17 mouse cellular contexts compared by ENCODE assay signal in genomic region chr1:24097541-24097940, GRCm38 (mm10). TPM values are rescaled to one million over a fixed set of nuclear protein-coding genes. Genes with fewer than 3 reads are reported as not detected.
A peak's percentile ranks its signal among the peaks of the same experiment; 100 is the strongest.
DNase-seq lines count a peak whose midpoint lies in the region; ATAC-seq and TF ChIP-seq lines count a peak whose summit lies in the region.
"Had no signal": no experiment of that assay in that cellular context is flagged by ENCODE, and none has a peak within 500 bp of the region (broad histone marks: within the 10 kb centered on the region; RNA-seq: fewer than 3 reads in every experiment).

No protein-coding gene starts in this region.

- no peaks in the 10 kb centered on the region for H3K9me3 ChIP-seq in hindbrain, embryonic 13.5 days
- H3K9me3 ChIP-seq in hindbrain, embryonic 10.5 days, result no peaks in the 10 kb centered on the region
- no peaks in the 10 kb centered on the region for H3K9me3 ChIP-seq in embryonic facial prominence, embryonic 12.5 days
- H3K9me3 ChIP-seq in intestine, postnatal 0 days (ENCODE audit: control insufficient read depth), result no peaks in the 10 kb centered on the region
- no peaks in the 10 kb centered on the region for H3K9me3 ChIP-seq in neural tube, embryonic 14.5 days (ENCODE audit: control insufficient read depth, low read length)
- H3K9me3 ChIP-seq: heart, embryonic 15.5 days had no signal

- H3K27me3 ChIP-seq in hindbrain, embryonic 13.5 days, result no peaks in the 10 kb centered on the region
- no peaks in the 10 kb centered on the region for H3K27me3 ChIP-seq in hindbrain, embryonic 10.5 days (ENCODE audit: insufficient read depth, poor library complexity, severe bottlenecking)
- H3K27me3 ChIP-seq in embryonic facial prominence, embryonic 12.5 days, result no peaks in the 10 kb centered on the region
- no peaks in the 10 kb centered on the region for H3K27me3 ChIP-seq in intestine, postnatal 0 days (replicated peaks; ENCODE audit: control insufficient read depth, insufficient read depth, low read length)
- no peaks in the 10 kb centered on the region for H3K27me3 ChIP-seq in neural tube, embryonic 14.5 days (ENCODE audit: control insufficient read depth, insufficient read depth, low read length)
- H3K27me3 ChIP-seq: heart, embryonic 15.5 days had no signal

- no peak for TF ChIP-seq CTCF in intestine, postnatal 0 days (IDR thresholded peaks at IDR 0.05; ENCODE audit: low read depth)

- no peaks in the 10 kb centered on the region for H3K36me3 ChIP-seq in hindbrain, embryonic 13.5 days
- H3K36me3 ChIP-seq in hindbrain, embryonic 10.5 days, result no peaks in the 10 kb centered on the region
- H3K36me3 ChIP-seq in embryonic facial prominence, embryonic 12.5 days, result no peaks in the 10 kb centered on the region
- H3K36me3 ChIP-seq in intestine, postnatal 0 days (ENCODE audit: control insufficient read depth, insufficient read depth), result no peaks in the 10 kb centered on the region
- no peaks in the 10 kb centered on the region for H3K36me3 ChIP-seq in neural tube, embryonic 14.5 days (ENCODE audit: control insufficient read depth, insufficient read depth, low read length)
- H3K36me3 ChIP-seq: heart, embryonic 15.5 days had no signal

- 0 out of 2 replicates have a peak overlapping the region, but pooled peaks have one; percentile 15 for H3K4me2 ChIP-seq in hindbrain, embryonic 13.5 days
- H3K4me2 ChIP-seq in embryonic facial prominence, embryonic 12.5 days (replicated peaks), result 0 out of 2 replicates have a peak overlapping the region, but pooled peaks have one; percentile 5
- peak overlapping the region; percentile 73 for H3K4me2 ChIP-seq in intestine, postnatal 0 days (replicated peaks; ENCODE audit: low read depth)
- 0 out of 2 replicates have a peak overlapping the region, but pooled peaks have one; percentile 20 for H3K4me2 ChIP-seq in neural tube, embryonic 14.5 days (ENCODE audit: low read depth, low read length)
- H3K4me2 ChIP-seq: heart, embryonic 15.5 days; midbrain, embryonic 11.5 days had no signal

- H3K27ac ChIP-seq in hindbrain, embryonic 13.5 days, result no peak overlapping the region
- H3K27ac ChIP-seq in hindbrain, embryonic 10.5 days, result no peak overlapping the region
- H3K27ac ChIP-seq in embryonic facial prominence, embryonic 12.5 days, result no peak overlapping the region
- 0 out of 2 replicates have a peak overlapping the region, but pooled peaks have one; percentile 21 for H3K27ac ChIP-seq in intestine, postnatal 0 days (ENCODE audit: low read depth, low read length)
- H3K27ac ChIP-seq in neural tube, embryonic 14.5 days (ENCODE audit: low read depth, low read length), result no peak overlapping the region
- H3K27ac ChIP-seq: heart, embryonic 15.5 days had no signal

- no peak overlapping the region for H3K9ac ChIP-seq in hindbrain, embryonic 13.5 days
- no peak overlapping the region for H3K9ac ChIP-seq in embryonic facial prominence, embryonic 12.5 days
- H3K9ac ChIP-seq in intestine, postnatal 0 days (ENCODE audit: low read depth, low read length), result no peak overlapping the region
- H3K9ac ChIP-seq in neural tube, embryonic 14.5 days (replicated peaks; ENCODE audit: low read depth, low read length), result no peak overlapping the region
- H3K9ac ChIP-seq: heart, embryonic 15.5 days had no signal

- ATAC-seq in hindbrain, embryonic 13.5 days (ENCODE audit: low FRiP score), result no peak
- no peak for ATAC-seq in embryonic facial prominence, embryonic 12.5 days (ENCODE audit: insufficient number of reproducible peaks, insufficient read depth, low FRiP score, low TSS enrichment)
- no peak for ATAC-seq in intestine, postnatal 0 days
- ATAC-seq in neural tube, embryonic 14.5 days (ENCODE audit: low read depth), result no peak
- ATAC-seq: activated CD4-positive, CD25-positive, alpha-beta regulatory T cell, adult 4 months had no signal

- H3K4me3 ChIP-seq in hindbrain, embryonic 13.5 days, result no peak overlapping the region
- H3K4me3 ChIP-seq in hindbrain, embryonic 10.5 days, result no peak overlapping the region
- H3K4me3 ChIP-seq in embryonic facial prominence, embryonic 12.5 days, result no peak overlapping the region
- peak overlapping the region; percentile 1; the same call in 1 of the 2 replicates for H3K4me3 ChIP-seq in intestine, postnatal 0 days (ENCODE audit: low read depth, low read length)
- no peak overlapping the region for H3K4me3 ChIP-seq in neural tube, embryonic 14.5 days (ENCODE audit: low read depth, low read length)
- H3K4me3 ChIP-seq: erythroblast, embryonic 14.5 days; heart, embryonic 15.5 days had no signal

- peaks cover 18% of the 10 kb centered on the region for H3K4me1 ChIP-seq in hindbrain, embryonic 13.5 days (replicated peaks)
- H3K4me1 ChIP-seq in hindbrain, embryonic 10.5 days (replicated peaks), result peaks cover 21% of the 10 kb centered on the region
- peaks cover 9% of the 10 kb centered on the region for H3K4me1 ChIP-seq in embryonic facial prominence, embryonic 12.5 days
- H3K4me1 ChIP-seq in intestine, postnatal 0 days (replicated peaks; ENCODE audit: control insufficient read depth, insufficient read depth, low read length), result no peaks in the 10 kb centered on the region
- H3K4me1 ChIP-seq in neural tube, embryonic 14.5 days (ENCODE audit: control insufficient read depth, insufficient read depth, low read length), result peaks cover 10% of the 10 kb centered on the region; the same call in 1 of the 2 replicates

- no peak for DNase-seq in hindbrain, embryonic 10.5 days (ENCODE audit: low spot score)
- no peak for DNase-seq in T-cell, adult 2 months (ENCODE audit: low spot score)
- no peak for DNase-seq in adrenal gland, postnatal 10 days
- no peak for DNase-seq in kidney, adult 9 months
- DNase-seq: cerebellum, adult 18-20 months; kidney, adult 11 months; lung, postnatal 14 days; thymus, postnatal 14 days had no signal

- WGBS in hindbrain, embryonic 13.5 days, result 38% methylated on average over 8 of the region's 8 CpGs
- 62% methylated on average over 8 of the region's 8 CpGs for WGBS in hindbrain, embryonic 10.5 days
- 62% methylated on average over 8 of the region's 8 CpGs for WGBS in embryonic facial prominence, embryonic 12.5 days
- WGBS in intestine, postnatal 0 days, result 16% methylated on average over 8 of the region's 8 CpGs
- 20% methylated on average over 8 of the region's 8 CpGs for WGBS in neural tube, embryonic 14.5 days

RNA-seq across cellular contexts. Expression of gene Fam135a, which starts 2.6 kb away (rescaled TPM):
- 31.3 and 31.5 TPM in 2 replicates for polyA plus RNA-seq in hindbrain, embryonic 13.5 days (2015; fragmentation: Nextera tagmentation; extraction: Ambion mirVana)
- 24.5 and 36.0 TPM in 2 replicates for polyA plus RNA-seq in hindbrain, embryonic 10.5 days (2016; fragmentation: Nextera tagmentation; extraction: Ambion mirVana)
- 50.5 and 53.7 TPM in 2 replicates for polyA plus RNA-seq in embryonic facial prominence, embryonic 12.5 days (2016; fragmentation: Nextera tagmentation; extraction: Ambion mirVana)
- polyA plus RNA-seq in intestine, postnatal 0 days (2015; fragmentation: Nextera tagmentation; extraction: Ambion mirVana), result 20.8 and 25.0 TPM in 2 replicates
- polyA plus RNA-seq in neural tube, embryonic 14.5 days (2014; fragmentation: Nextera tagmentation; extraction: Ambion mirVana), result 30.0 and 34.9 TPM in 2 replicates
- total RNA-seq in adrenal gland, postnatal 10 days (2021), result 10 to 100 TPM; 18.4 to 23.8 TPM
- total RNA-seq: MEL had no signal
- polyA plus RNA-seq: erythroblast, embryonic 14.5 days had no signal

Comparison
In these comparisons a context has a peak if more than half of its experiments do, and no peak if none do; other contexts are left out.
1. H3K4me2 ChIP-seq: peak in every context shown above with its lines; median percentile 73 in intestine, postnatal 0 days; 20 in neural tube, embryonic 14.5 days; 15 in hindbrain, embryonic 13.5 days; 5 in embryonic facial prominence, embryonic 12.5 days.